Mouse (Mus musculus) small intestine, adult 2 months (tissue): Measurements from ENCODE around the gene Gsk3a.

ENCODE experiments used
- CTCF ChIP-seq: fragments of 200-500 bp; IDR thresholded peaks from 2 replicates; pipeline ENCODE4 v1.5.1; 2012; ENCODE audit warnings: low read depth, mild to moderate bottlenecking, control low read depth, inconsistent platforms, low read length, moderate library complexity, mixed read lengths; ENCODE audit not compliant: insufficient replicate concordance, insufficient read length; ENCODE audit errors: extremely low read depth
- POLR2A ChIP-seq: fragments of 200-500 bp; IDR thresholded peaks from 2 replicates; pipeline ENCODE4 v1.6.1; 2012; ENCODE audit warnings: low read depth, mild to moderate bottlenecking, control low read depth, inconsistent platforms, low read length, moderate library complexity

DNA sequence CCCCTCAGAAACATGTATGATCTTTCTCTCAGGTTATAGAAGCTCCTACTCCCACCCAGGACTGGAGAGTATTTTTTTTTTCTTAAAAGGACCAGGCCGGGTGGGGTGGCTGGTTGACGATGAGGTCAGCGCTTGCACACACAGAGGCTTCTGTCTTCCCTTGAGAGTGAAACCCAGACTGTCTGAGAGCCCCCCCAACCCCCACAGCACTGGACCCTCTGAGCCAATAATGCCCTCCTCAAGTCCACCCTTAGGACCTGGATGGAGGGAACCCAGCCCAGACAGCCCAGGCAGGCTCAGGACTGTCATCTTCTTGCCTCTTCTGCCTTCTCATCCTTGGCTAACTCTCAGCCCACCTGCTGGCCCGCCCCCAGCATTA lies 9.1 kb upstream of the Gsk3a start:
- TF ChIP-seq POLR2A = no peak
- TF ChIP-seq CTCF = no peak
